Mouse (Mus musculus): ENCODE measurements around the gene Psmg4.

The Psmg4 gene

DNA sequence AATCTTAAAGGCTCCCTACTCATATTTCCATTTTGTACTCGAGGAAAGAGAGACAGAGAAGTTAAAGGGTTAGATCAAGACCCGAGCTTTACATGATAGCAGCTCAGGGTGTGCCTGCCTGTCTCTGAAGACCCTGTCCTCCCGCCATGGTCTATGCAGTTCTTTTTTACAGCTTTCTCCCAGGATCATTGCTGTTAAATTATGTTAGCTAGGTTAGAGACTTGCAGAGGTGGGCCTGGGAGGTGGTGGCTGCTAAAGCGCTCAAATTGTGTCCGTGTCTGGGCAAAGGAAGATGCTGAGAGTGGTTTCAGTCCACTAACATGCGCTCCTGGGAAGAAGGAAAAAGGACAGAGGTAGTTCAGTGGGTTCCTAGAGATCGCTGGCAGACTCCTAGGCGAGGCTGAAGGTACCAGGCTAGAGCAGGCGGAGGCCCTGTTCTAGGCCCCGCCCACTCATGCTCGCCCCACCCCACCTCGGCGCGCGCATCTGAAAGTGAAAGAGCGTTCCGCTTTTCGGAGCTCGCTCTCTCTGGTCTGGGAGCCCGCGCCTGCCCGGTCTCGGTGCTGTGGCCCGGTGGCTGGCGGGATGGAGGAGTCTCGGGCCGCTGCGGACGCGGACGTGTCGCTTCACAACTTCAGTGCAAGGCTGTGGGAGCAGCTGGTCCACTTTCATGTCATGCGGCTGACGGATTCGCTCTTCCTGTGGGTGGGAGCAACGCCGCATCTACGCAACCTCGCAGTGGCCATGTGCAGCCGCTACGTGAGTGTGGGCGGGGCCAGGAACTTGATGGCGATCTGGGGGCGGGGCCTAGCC, at the start of gene Psmg4:
TSS of gene Psmg4 (plus strand) at position 474 of the 813 bp plus-strand sequence.
- peak; percentile 94 for DNase-seq (ENCODE audit: low read depth)

DNA sequence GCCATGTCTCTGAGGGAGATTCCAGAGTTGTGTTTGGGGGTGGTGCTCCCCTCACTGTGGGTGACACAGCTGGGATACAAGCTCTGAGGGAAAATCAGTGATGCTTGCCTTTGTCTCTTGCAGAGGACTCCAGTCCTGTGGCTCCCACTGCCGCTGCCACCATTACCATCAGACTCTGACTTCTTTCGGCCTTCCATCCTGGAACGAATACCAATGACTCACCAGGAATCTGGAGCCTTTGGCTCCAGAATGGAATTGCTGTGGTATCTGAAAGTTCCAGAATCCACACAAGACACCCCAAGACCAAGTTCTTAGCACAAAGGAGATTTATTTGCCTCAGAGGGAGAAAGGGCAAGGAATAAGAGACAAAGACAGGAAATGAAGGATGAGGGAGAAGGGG, 49.7 kb upstream of the Psmg4 start:
- DNase-seq (ENCODE audit: low read depth) = no peak

DNA sequence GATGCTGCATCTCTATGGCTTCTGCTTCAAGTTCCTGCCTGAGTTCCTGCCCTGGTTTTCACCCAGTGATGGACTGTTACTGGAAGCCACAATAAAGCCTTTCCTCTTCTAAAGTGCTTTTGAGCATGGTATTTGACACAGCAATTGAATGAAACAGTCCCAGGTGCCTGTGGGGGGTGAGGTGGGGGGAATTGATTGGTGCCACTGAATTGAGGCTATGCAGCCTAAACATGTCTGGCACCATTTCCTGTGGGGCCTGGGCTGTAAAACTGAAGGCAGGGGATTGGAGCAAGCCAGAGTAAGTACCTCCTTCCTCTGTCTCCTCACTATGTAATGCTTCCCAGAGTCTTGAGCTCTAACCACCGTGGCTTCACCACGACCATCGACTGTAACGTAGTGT, 48.1 kb upstream of the Psmg4 start:
- DNase-seq (ENCODE audit: low read depth) = no peak

DNA sequence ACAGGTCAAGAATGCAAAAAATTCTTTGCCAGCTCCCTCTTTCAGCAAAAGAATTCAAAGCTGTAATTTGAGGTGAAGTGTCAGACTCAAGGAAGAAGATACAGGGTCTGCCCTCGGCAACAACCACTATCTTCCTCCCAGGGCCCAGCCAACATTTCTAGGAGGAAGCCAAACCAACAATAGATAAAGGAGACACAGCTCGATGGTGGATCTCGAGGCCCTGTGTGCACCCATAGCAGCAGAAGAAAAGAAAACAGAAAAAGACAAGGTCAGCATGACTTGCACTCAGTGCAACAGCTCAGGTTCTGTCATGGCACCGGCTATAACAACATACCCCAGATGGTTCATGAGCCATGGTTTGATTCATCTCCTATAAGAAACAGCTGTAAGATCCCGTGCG, 46.3 kb upstream of the Psmg4 start:
- no peak for DNase-seq (ENCODE audit: low read depth)

DNA sequence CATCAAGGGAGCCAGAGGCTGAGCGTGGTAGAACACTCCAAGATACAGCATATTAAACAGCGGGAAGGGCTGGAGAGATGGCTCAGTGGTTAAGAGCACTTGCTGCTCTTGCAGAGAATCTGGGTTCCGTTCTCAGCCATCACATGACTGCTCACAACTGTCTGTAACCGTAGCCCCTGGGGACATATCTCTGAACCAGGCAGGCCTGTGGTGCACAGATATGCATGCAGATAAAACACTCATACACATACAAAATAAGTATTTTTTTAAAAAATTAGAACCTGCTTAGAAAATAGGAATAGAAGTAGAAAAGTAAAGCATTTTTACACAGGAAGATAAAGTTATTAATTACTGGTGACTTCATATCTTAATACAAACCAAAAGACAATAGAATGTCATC, 43.9 kb upstream of the Psmg4 start:
- DNase-seq (ENCODE audit: low read depth) = no peak

DNA sequence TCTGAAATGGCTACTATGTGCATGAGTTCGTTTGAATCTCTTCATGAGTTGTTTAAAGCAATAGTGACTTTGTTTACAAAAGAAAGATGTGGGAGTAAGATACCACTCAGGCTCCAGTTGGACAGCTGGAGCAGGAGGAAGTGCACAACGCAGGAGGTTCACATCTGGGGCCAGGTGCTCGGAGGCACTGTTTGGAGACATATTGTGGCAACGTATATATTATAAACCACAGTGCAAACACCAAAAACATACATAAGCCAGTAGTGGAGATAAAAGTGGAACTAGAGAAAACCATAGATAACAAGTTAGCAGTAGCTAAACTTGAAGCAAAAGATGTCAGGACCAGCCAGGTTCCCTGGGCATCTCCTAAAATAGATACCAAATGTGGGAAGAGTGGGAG, 43.4 kb upstream of the Psmg4 start:
- DNase-seq (ENCODE audit: low read depth) = no peak

DNA sequence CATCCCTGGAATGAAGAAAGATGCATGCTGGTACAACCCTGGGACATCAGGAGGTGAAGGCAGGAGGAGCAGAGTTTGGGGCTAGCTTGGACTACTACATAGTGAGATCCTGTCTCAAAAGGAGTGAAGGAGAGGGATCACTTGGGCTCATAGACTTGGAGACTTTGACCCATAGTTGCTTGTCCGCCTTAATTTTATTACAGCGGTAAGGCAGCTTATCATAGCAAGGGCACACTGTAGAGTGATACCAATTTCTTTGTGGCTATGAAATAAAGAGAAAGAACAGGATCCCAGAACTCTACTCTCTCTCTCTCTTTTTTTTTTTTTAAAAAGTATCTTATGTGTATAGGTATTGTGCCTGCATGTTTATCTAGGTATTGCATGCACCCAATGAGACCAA, 42.2 kb upstream of the Psmg4 start:
- DNase-seq (ENCODE audit: low read depth) = no peak

DNA sequence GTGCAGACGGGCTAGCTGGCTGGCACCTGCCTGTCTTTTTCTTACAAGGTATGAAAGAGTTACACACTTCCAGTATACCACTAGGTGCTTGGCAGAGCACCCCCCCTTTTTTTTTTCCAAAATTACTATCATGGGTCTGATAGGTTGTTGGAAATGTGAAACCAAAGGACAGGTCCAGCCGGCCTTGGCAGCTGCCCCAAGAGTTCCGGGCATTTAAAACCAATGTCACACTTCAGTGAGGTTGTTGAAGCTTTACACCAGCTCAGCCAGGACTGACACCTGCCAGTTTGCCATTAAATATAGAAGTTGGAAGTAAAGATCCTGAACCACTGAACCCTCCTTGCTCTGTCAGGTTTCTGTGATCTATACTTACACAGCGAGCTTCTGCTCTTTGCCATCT, 37.1 kb upstream of the Psmg4 start:
- no peak for DNase-seq (ENCODE audit: low read depth)

DNA sequence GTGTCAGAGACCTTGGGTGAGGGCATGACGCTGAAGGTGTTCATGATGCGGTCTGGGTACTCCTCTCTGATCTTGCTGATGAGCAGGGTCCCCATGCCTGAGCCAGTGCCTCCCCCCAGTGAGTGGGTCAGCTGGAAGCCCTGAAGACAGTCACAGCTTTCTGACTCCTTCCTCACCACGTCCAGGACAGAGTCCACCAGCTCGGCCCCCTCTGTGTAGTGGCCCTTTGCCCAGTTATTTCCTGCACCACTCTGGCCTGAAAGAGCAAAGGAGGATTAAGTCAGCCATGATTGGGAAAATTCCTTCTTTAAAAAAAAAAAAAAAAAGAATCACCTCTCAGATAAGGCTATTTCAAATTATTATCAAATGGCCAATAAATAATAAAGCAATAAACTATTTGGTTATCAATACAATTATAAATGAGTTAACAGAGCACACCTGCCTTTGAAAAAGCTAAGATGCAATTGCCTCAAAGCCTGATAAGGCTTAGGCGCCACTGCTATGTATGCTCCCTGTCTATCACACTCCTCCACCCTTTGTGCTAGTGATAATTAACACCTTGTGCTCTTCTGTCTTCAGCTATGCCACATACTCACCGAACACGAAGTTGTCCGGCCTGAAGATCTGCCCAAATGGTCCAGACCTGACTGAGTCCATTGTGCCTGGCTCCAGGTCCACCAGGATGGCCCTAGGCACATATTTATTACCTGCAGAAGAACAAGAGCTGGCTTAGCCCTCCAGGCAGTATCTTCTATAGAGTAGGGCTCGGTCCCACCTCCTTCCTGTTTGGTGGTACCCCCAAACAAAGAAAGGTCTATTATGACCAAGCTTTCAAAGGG, 34.3 kb upstream of the Psmg4 start:
- no peak for DNase-seq (ENCODE audit: low read depth)

DNA sequence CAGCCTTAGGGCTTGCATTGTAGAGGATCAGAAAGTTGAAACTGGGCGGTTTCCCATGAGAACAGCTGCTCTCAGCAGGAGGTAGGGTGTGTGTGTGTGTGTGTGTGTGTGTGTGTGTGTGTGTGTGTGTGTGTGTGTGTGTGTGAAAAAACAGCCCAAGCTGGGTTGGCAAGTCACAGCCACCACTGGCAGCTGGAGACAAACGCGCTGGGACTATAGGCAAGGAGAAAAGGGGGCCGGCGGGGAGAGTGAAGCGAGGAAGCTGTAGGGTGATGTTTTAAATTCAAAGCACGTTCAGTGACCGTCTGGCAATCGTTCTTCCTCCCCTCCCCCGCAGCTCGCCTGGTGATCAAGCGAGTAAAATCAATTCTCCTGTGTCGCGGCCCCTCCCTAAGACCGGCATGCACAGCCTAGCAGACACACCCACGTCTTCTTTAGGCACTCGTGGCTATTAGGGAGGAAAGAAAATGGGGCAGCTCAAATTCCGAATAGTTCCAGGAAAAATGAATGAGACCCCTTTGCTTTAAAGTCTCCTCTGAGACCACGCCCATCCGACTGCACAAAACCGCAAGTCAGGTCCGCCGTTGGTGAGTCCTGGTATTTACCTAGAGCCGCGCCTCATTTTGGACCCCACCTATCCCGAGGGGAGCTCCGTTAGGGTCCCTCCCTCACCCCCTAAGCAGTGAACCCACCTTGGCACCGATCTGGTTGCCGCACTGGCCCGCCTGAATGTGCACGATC, 33.1 kb upstream of the Psmg4 start:
- no peak for DNase-seq (ENCODE audit: low read depth)

DNA sequence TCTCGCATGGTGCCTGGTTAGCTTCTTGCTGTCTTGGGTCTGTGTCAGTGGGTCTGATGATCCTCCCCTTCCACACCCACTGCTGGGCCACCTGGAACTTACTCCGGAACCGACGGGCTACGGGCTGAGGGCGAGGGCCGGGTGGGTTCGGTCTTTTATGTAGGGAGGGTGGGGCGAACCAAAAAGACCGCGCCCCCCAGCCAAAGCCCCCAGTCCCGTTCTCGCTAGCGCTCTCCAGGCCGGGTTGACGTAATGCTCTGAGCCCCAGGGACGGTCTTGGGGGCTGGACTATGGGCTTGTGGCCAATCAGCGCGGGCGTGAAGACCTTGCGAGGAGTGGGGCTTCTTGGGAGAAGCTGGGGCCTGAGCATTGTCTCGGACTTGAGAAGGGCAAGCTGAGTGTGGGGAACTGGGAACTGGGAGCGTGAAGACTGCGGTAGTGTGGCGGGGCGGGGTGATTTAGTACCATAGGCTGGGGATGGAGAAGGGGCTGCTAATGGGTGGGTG, 32.5 kb upstream of the Psmg4 start, which contains the start of gene Tubb2b:
TSS of gene Tubb2b (minus strand) at position 241 of the 506 bp plus-strand sequence.
- no peak for DNase-seq (ENCODE audit: low read depth)

DNA sequence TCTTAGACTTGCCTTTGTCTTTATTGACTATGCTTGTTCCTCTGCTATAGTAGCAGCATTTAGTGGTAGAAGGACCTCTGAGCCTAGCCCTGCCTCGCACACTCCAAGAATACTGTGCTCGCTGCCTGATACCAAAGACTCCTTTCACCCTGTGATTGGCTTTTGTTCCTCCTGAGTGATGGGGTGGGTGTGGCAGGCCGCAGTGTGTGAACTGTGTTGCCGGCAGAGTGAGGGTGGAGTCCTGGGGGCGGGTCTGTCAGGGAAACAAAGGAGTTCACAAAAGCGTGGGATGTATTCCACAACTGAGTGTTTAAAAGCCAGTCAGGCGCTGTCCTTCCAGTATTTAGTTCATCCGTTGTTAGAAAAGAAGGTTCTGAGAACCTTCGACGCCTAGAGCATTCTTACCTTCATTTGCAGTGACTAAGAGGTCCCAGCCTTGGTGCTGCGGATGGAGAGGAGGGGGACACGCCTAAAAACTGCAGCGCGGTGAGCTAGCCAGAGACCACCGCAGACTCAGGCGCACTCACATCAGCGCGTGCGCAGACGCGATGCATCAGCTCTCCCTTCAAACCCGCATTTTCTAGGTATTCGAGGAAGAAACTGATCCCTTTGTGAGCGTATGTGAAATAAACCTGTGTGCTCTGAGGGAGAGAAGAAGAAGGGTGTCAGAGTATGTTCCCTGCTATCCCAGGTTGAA, 31.6 kb upstream of the Psmg4 start:
- no peak for DNase-seq (ENCODE audit: low read depth)

DNA sequence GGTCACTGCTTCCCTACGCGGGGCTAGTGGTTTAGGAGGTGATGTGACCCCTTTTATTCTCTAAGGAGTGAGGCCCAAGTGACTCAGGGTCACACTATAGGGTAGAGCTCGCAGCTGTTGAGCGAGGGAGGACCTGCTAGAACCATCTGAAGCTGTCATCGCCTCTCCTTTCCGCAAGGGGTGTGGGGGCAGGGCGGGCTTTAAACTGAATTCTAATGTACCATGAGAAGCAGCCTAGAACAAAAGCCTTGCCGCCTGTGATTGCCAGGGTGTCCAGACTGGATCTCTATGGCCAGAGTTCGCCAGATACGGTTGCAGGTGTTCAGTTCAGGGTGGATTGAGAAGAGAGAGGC, 31.1 kb upstream of the Psmg4 start:
- DNase-seq (ENCODE audit: low read depth) = no peak

DNA sequence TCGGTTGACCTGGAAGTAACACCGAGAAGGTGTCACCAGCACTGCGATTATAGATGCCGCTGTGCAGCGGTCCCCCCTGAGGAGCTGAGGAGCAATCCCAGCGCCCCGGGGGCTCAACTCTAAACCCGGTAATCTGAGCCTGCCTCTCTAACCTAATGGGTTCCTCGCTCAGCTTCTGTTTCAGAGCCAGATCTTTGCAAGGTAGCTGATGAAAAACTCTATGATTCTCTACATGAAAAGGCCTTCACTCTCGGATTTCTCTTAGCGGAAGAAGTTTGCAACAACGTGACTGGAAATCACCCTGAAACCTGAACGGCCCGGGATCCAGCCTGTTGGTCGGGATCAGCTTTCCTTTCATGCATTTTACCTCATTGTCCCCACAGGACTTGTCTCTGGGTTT, 30.5 kb upstream of the Psmg4 start:
- no peak for DNase-seq (ENCODE audit: low read depth)

DNA sequence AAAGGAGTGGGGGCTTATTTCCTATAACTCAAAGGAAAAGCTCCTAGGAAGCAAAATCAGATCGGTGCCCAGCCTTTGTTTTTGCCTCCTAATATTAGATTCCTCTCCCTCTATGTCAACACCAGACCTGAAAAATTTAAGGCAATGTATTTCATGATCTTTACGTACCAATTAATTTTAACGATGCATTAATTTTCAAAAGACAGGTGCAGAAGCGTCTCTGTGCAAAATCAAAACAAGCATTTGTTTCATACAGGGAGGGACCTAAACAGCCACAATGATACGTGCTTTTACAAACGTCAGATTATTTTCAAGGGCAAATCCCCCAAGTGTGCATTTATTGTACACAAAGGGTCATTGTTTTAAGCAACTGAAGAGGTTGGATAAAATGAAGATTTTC, 29.9 kb upstream of the Psmg4 start:
- DNase-seq (ENCODE audit: low read depth) = no peak

DNA sequence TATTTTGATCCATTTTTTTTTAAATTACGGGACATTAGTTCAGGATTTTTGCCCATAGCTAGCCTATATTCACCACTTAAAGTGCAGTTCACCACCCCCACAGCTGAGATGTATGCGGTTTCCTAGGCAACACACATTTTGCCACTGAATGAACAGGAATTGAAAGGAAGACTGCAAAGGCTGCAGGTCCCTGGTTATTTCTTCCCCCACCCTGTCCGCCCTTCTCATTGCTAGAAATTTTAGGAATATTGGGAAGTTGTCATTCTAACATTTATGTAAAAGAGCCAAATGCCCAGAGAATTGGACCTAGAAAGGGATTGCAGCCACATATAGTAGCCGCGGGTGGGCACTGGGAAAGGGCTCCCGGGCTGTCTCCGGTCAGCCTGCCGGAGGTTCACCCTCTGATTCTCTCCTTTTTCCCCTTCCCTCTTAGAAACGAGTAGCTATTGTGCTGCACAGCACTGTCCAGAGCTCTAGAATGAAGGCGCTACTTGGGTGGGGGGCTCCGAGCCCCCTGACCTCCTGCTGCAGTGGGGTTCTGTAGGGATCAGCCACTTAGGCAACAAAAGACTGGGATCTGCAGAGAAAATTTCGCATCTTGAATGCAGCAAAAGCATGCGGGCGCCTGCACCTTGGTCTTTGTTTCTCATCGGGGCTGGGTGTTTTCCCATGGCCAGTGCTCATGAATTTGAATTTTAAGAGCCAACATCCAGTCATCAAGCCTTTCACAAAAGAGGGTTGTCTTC, 29.3 kb upstream of the Psmg4 start:
- no peak for DNase-seq (ENCODE audit: low read depth)

DNA sequence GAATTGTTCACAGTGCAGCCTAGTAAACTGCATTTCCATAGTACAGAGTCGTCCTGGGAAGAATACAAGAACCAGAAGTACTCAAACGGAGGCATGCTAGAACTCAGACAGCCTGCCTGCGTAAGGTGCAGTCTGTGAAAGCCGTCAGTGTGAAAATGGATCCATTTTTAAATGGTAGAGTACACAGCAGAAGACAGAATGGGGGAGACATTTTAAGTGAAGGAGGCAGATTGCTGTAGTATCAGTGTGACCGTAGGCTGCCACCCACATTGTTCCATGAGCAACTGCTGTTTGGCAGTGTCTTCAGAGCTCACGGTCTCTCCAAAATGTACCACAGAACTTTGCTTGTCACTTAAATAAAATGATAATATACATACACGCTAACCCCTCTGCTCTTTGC, 28.5 kb upstream of the Psmg4 start:
- DNase-seq (ENCODE audit: low read depth) = no peak

DNA sequence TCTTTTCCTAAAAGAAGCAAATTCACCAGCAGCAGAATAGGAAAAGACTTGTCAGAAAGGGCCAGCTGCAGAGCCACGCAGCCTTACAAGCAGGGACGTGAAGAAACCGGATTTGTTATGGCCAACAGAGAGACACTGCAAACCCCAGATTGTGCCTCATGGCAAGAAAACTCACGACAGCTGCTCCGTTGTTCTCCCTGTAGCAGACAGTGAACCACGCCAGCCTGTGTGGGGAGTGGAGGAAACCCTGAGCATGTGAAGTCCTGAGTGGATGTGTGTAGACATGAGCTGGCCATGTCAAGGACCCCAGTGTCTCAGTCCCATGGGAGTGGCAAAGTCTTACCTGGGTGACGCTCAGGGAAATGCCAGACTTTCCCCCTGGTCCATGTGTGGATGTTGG, 26.2 kb upstream of the Psmg4 start:
- no peak for DNase-seq (ENCODE audit: low read depth)

DNA sequence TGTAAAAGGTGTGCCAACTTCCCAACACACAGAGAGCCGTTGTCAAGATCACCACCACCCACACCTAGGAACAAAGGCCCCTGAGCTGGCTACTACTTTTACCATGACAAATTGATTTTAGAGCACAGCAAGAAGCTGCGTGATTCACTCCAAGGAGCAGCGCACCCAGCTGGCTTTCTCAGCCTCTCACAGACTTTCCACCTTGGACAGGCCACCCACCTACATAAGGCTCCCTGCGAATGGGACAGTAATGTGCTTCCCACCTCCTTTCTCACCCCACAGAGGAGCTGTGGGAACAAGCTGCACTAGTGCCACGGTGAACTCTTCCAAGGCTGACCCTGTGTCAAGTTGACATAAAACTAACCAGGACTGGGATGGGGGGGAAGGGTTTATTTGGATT, 19.4 kb upstream of the Psmg4 start:
- no peak for DNase-seq (ENCODE audit: low read depth)

DNA sequence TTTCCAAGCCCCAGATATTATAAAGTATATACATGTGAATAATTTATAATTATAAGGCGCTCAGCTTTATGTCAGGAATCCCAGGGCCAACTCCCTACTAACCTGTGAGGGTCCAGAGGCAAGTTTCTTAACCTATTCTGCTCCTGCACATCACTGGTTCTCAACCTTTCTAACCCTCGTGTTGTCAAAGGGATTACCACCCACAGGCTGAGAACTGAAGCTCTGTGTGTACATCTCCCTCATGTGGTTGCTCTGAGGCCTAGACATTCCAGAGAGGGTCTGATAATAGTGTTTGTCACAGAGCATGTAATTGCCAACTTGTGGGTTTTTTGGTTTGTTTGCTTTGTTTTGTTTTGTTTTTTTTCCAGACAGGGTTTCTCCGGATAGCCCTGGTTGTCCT, 15.8 kb upstream of the Psmg4 start:
- no peak for DNase-seq (ENCODE audit: low read depth)

DNA sequence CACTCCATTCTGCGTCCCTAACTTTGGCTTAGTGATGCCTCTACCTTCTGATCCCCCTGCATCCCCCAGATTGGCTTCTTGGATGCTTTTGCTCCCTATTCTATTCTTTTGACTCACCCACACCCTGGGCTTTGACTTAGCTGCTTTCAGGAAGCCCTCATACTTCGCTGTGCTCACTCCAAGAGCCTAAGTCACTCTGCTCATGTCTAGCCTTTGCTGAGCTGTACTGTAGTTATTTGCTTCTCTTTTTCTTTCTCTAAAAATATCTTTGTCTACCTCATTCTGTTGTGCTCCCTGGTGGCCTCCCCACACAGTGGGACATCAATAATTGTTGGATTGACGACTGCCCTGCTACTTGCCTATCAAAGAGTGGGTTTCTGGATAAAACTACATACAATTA, 14.6 kb upstream of the Psmg4 start:
- no peak for DNase-seq (ENCODE audit: low read depth)

Measured in 416B (cell line).